Mouse (Mus musculus) kidney, adult 2 months (tissue): ENCODE measurements at regions not wholly inside any gene's neighbourhood (a gene's known extent, or its start where the extent isn't known, plus 50 kb on each side); places are given as distances from the start of the nearest gene placed in this dataset.

ENCODE experiments used
- CTCF ChIP-seq: fragments of 200-500 bp; conservative IDR thresholded peaks from 2 replicates; pipeline ENCODE4 v1.5.1; 2011; ENCODE audit warnings: low read depth, mild to moderate bottlenecking, control low read depth, low read length, moderate library complexity, mixed read lengths; ENCODE audit not compliant: insufficient read depth, insufficient read length
- POLR2A ChIP-seq: fragments of 200-500 bp; IDR thresholded peaks from one replicate; pipeline ENCODE4 v1.6.1; 2011; ENCODE audit warnings: low read depth, low read length, control low read depth

DNA sequence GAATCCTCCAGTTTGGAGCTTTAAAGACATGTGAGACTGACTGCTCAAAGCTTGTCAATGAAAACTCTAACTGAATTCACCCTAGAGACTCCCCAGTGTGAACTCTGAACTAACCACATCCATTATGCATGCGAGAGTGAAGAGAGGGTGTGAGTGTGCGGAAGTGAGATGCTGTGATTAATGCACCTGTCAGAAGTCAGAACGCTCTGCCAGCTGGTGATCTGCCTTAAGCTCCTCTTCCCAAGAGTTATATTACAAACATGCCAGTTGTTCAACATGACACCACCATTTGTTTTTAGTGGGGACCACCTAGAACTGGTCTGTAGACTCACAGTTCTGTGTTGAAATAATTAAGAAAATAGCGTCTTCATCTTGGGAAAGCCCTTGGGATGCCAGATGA lies 92.8 kb upstream of the Kbtbd8 start:
- no peak for TF ChIP-seq POLR2A
- TF ChIP-seq CTCF: no peak
